Mouse (Mus musculus): ENCODE data around the gene Itpr3. TPM values are rescaled to one million over a fixed set of nuclear protein-coding genes. Genes with fewer than 3 reads are reported as not detected.

Gene Itpr3
- polyA plus RNA-seq, 1 experiment from 2014 or later, result 1.5 TPM

- Histone ChIP-seq H3K27ac (replicated peaks; ENCODE audit: low read depth, low read length) (no peak overlapping the region), H3K4me2 (ENCODE audit: low read depth, low read length) (no peak overlapping the region), H3K4me3 (ENCODE audit: low read depth, low read length) (no peak overlapping the region), H3K4me1 (ENCODE audit: control insufficient read depth, insufficient read depth, low read length) (no peaks in the 10 kb centered on the region; the same call in 1 of the 2 replicates), H3K27me3 (ENCODE audit: control insufficient read depth, insufficient read depth, low read length) (no peaks in the 10 kb centered on the region), H3K36me3 (replicated peaks; ENCODE audit: control insufficient read depth, insufficient read depth, low read depth, low read length) (no peaks in the 10 kb centered on the region; the same call in 1 of the 2 replicates), H3K9ac (replicated peaks; ENCODE audit: low read length) (no peak overlapping the region), H3K9me3 (replicated peaks; ENCODE audit: control insufficient read depth, low read length) (no peaks in the 10 kb centered on the region)
- DNase-seq (ENCODE audit: low spot score), result no peak
- 57% methylated on average over 9 of the region's 9 CpGs for WGBS
- no peak for ATAC-seq (replicated peaks; ENCODE audit: insufficient number of reproducible peaks, low FRiP score, low TSS enrichment, low read depth)
Measured at GRCm38 (mm10) chr17:27130246-27130645, 73.1 kb downstream of the Itpr3 start.

- ATAC-seq (replicated peaks; ENCODE audit: insufficient number of reproducible peaks, low FRiP score, low TSS enrichment, low read depth) (no peak), DNase-seq (ENCODE audit: low spot score) (no peak)
- H3K27me3 ChIP-seq (ENCODE audit: control insufficient read depth, insufficient read depth, low read length), result no peaks in the 10 kb centered on the region
- no peaks in the 10 kb centered on the region; the same call in 1 of the 2 replicates for H3K36me3 ChIP-seq (replicated peaks; ENCODE audit: control insufficient read depth, insufficient read depth, low read depth, low read length)
- no peak overlapping the region for H3K9ac ChIP-seq (replicated peaks; ENCODE audit: low read length)
- no peak overlapping the region for H3K27ac ChIP-seq (replicated peaks; ENCODE audit: low read depth, low read length)
- H3K4me3 ChIP-seq (ENCODE audit: low read depth, low read length), result no peak overlapping the region
- 88% methylated on average over 10 of the region's 10 CpGs for WGBS
- H3K4me1 ChIP-seq (ENCODE audit: control insufficient read depth, insufficient read depth, low read length), result no peaks in the 10 kb centered on the region; the same call in 1 of the 2 replicates
- H3K4me2 ChIP-seq (ENCODE audit: low read depth, low read length), result no peak overlapping the region
- no peaks in the 10 kb centered on the region for H3K9me3 ChIP-seq (replicated peaks; ENCODE audit: control insufficient read depth, low read length)
Measured at GRCm38 (mm10) chr17:27131240-27131665, 74.1 kb downstream of the Itpr3 start.

- Histone ChIP-seq H3K9me3 (replicated peaks; ENCODE audit: control insufficient read depth, low read length) (no peaks in the 10 kb centered on the region), H3K4me3 (ENCODE audit: low read depth, low read length) (no peak overlapping the region), H3K4me2 (ENCODE audit: low read depth, low read length) (no peak overlapping the region; the same call in 1 of the 2 replicates), H3K27ac (replicated peaks; ENCODE audit: low read depth, low read length) (no peak overlapping the region), H3K27me3 (ENCODE audit: control insufficient read depth, insufficient read depth, low read length) (no peaks in the 10 kb centered on the region), H3K9ac (replicated peaks; ENCODE audit: low read length) (no peak overlapping the region), H3K36me3 (replicated peaks; ENCODE audit: control insufficient read depth, insufficient read depth, low read depth, low read length) (no peaks in the 10 kb centered on the region; the same call in 1 of the 2 replicates), H3K4me1 (ENCODE audit: control insufficient read depth, insufficient read depth, low read length) (no peaks in the 10 kb centered on the region; the same call in 1 of the 2 replicates)
- WGBS, result 88% methylated on average over 10 of the region's 10 CpGs
- ATAC-seq (replicated peaks; ENCODE audit: insufficient number of reproducible peaks, low FRiP score, low TSS enrichment, low read depth) (no peak), DNase-seq (ENCODE audit: low spot score) (no peak)
Measured at GRCm38 (mm10) chr17:27132238-27132637, 75.1 kb downstream of the Itpr3 start.

GRCm38 (mm10) chr17:27133551-27134141 lies 76.5 kb downstream of the Itpr3 start, which contains the start of gene Uqcc2:
Gene Uqcc2 (minus strand): TSS chr17:27133916.
- WGBS, result 0% methylated on average over 46 of the region's 46 CpGs
- H3K4me2 ChIP-seq (ENCODE audit: low read depth, low read length), result peak within 1 kb of the TSS; percentile 43
- peak within 1 kb of the TSS; percentile 76 for H3K9ac ChIP-seq (replicated peaks; ENCODE audit: low read length)
- H3K4me3 ChIP-seq (ENCODE audit: low read depth, low read length), result peak within 1 kb of the TSS; percentile 63
- H3K36me3 ChIP-seq (replicated peaks; ENCODE audit: control insufficient read depth, insufficient read depth, low read depth, low read length), result no peaks in the 10 kb centered on the region
- H3K4me1 ChIP-seq (ENCODE audit: control insufficient read depth, insufficient read depth, low read length), result no peaks in the 10 kb centered on the region; the same call in 1 of the 2 replicates
- DNase-seq (ENCODE audit: low spot score) (peak; percentile 99), ATAC-seq (replicated peaks; ENCODE audit: insufficient number of reproducible peaks, low FRiP score, low TSS enrichment, low read depth) (peak; percentile 89)
- H3K9me3 ChIP-seq (replicated peaks; ENCODE audit: control insufficient read depth, low read length), result no peaks in the 10 kb centered on the region
- H3K27me3 ChIP-seq (ENCODE audit: control insufficient read depth, insufficient read depth, low read length), result no peaks in the 10 kb centered on the region
- H3K27ac ChIP-seq (replicated peaks; ENCODE audit: low read depth, low read length), result no peak within 1 kb of the TSS

GRCm38 (mm10) chr17:27134187-27134586 lies 77.1 kb downstream of the Itpr3 start:
- no peaks in the 10 kb centered on the region for H3K27me3 ChIP-seq (ENCODE audit: control insufficient read depth, insufficient read depth, low read length)
- no peak overlapping the region for H3K27ac ChIP-seq (replicated peaks; ENCODE audit: low read depth, low read length)
- peak overlapping the region; percentile 43 for H3K4me2 ChIP-seq (ENCODE audit: low read depth, low read length)
- peak overlapping the region; percentile 63; the same call in 1 of the 2 replicates for H3K4me3 ChIP-seq (ENCODE audit: low read depth, low read length)
- no peaks in the 10 kb centered on the region for H3K36me3 ChIP-seq (replicated peaks; ENCODE audit: control insufficient read depth, insufficient read depth, low read depth, low read length)
- WGBS, result 39% methylated on average over 9 of the region's 9 CpGs
- ATAC-seq (replicated peaks; ENCODE audit: insufficient number of reproducible peaks, low FRiP score, low TSS enrichment, low read depth) (peak; percentile 32; the same call in 1 of the 2 replicates), DNase-seq (ENCODE audit: low spot score) (no peak)
- H3K9ac ChIP-seq (replicated peaks; ENCODE audit: low read length), result no peak overlapping the region; the same call in 1 of the 2 replicates
- H3K4me1 ChIP-seq (ENCODE audit: control insufficient read depth, insufficient read depth, low read length), result no peaks in the 10 kb centered on the region; the same call in 1 of the 2 replicates
- no peaks in the 10 kb centered on the region for H3K9me3 ChIP-seq (replicated peaks; ENCODE audit: control insufficient read depth, low read length)

GRCm38 (mm10) chr17:27134715-27135114 lies 77.6 kb downstream of the Itpr3 start:
- Histone ChIP-seq H3K4me2 (ENCODE audit: low read depth, low read length) (no peak overlapping the region), H3K27me3 (ENCODE audit: control insufficient read depth, insufficient read depth, low read length) (no peaks in the 10 kb centered on the region), H3K27ac (replicated peaks; ENCODE audit: low read depth, low read length) (no peak overlapping the region), H3K9me3 (replicated peaks; ENCODE audit: control insufficient read depth, low read length) (no peaks in the 10 kb centered on the region), H3K36me3 (replicated peaks; ENCODE audit: control insufficient read depth, insufficient read depth, low read depth, low read length) (no peaks in the 10 kb centered on the region), H3K9ac (replicated peaks; ENCODE audit: low read length) (no peak overlapping the region), H3K4me3 (ENCODE audit: low read depth, low read length) (no peak overlapping the region), H3K4me1 (ENCODE audit: control insufficient read depth, insufficient read depth, low read length) (no peaks in the 10 kb centered on the region; the same call in 1 of the 2 replicates)
- DNase-seq (ENCODE audit: low spot score) (no peak), ATAC-seq (replicated peaks; ENCODE audit: insufficient number of reproducible peaks, low FRiP score, low TSS enrichment, low read depth) (no peak)
- WGBS, result 26% methylated on average over 3 of the region's 3 CpGs

- Histone ChIP-seq H3K4me3 (ENCODE audit: low read depth, low read length) (no peak overlapping the region), H3K36me3 (replicated peaks; ENCODE audit: control insufficient read depth, insufficient read depth, low read depth, low read length) (no peaks in the 10 kb centered on the region), H3K9ac (replicated peaks; ENCODE audit: low read length) (no peak overlapping the region), H3K4me2 (ENCODE audit: low read depth, low read length) (no peak overlapping the region), H3K27ac (replicated peaks; ENCODE audit: low read depth, low read length) (no peak overlapping the region), H3K27me3 (ENCODE audit: control insufficient read depth, insufficient read depth, low read length) (no peaks in the 10 kb centered on the region), H3K4me1 (ENCODE audit: control insufficient read depth, insufficient read depth, low read length) (no peaks in the 10 kb centered on the region; the same call in none of the 2 replicates), H3K9me3 (replicated peaks; ENCODE audit: control insufficient read depth, low read length) (no peaks in the 10 kb centered on the region)
- 70% methylated on average over 9 of the region's 9 CpGs for WGBS
- DNase-seq (ENCODE audit: low spot score) (no peak), ATAC-seq (replicated peaks; ENCODE audit: insufficient number of reproducible peaks, low FRiP score, low TSS enrichment, low read depth) (no peak)
Measured at GRCm38 (mm10) chr17:27138396-27138795, 81.3 kb downstream of the Itpr3 start.

GRCm38 (mm10) chr17:27139304-27139703 lies 82.2 kb downstream of the Itpr3 start:
- no peaks in the 10 kb centered on the region for H3K27me3 ChIP-seq (ENCODE audit: control insufficient read depth, insufficient read depth, low read length)
- H3K4me3 ChIP-seq (ENCODE audit: low read depth, low read length), result no peak overlapping the region
- H3K4me2 ChIP-seq (ENCODE audit: low read depth, low read length), result no peak overlapping the region
- no peak overlapping the region for H3K27ac ChIP-seq (replicated peaks; ENCODE audit: low read depth, low read length)
- H3K9ac ChIP-seq (replicated peaks; ENCODE audit: low read length), result no peak overlapping the region
- no peak for ATAC-seq (replicated peaks; ENCODE audit: insufficient number of reproducible peaks, low FRiP score, low TSS enrichment, low read depth)
- no peaks in the 10 kb centered on the region; the same call in 1 of the 2 replicates for H3K4me1 ChIP-seq (ENCODE audit: control insufficient read depth, insufficient read depth, low read length)
- no peaks in the 10 kb centered on the region for H3K36me3 ChIP-seq (replicated peaks; ENCODE audit: control insufficient read depth, insufficient read depth, low read depth, low read length)
- no peaks in the 10 kb centered on the region for H3K9me3 ChIP-seq (replicated peaks; ENCODE audit: control insufficient read depth, low read length)
- DNase-seq (ENCODE audit: low spot score), result no peak
- WGBS, result 53% methylated on average over 7 of the region's 7 CpGs

Measured in embryonic facial prominence, embryonic 11.5 days (tissue).